Mouse (Mus musculus): Measurements from ENCODE around the gene Mad1l1.

Gene Mad1l1

GRCm38 (mm10) chr5:140065281-140065945 is 255.9 kb downstream of the Mad1l1 start:
- DNase-seq (ENCODE audit: inconsistent age in 2 of 2, low spot score in 1 of 2): peak; percentile 75 to 76

- DNase-seq (ENCODE audit: inconsistent age in 2 of 2, low spot score in 1 of 2): no peak
Observed at GRCm38 (mm10) chr5:140064521-140064920, 256.8 kb downstream of the Mad1l1 start.

- no peak for DNase-seq (ENCODE audit: inconsistent age in 2 of 2, low spot score in 1 of 2)
Observed at GRCm38 (mm10) chr5:140062828-140063227, 258.5 kb downstream of the Mad1l1 start.

- DNase-seq (ENCODE audit: inconsistent age in 2 of 2, low spot score in 1 of 2): no peak
Observed at GRCm38 (mm10) chr5:140062316-140062715, 259.0 kb downstream of the Mad1l1 start.

- DNase-seq (ENCODE audit: inconsistent age in 2 of 2, low spot score in 1 of 2): peak in 1 of 2 experiments; percentile 42
Observed at GRCm38 (mm10) chr5:140061296-140061879, 260.0 kb downstream of the Mad1l1 start.

GRCm38 (mm10) chr5:140056291-140056690 is 265.1 kb downstream of the Mad1l1 start:
- DNase-seq (ENCODE audit: inconsistent age in 2 of 2, low spot score in 1 of 2): no peak

- no peak for DNase-seq (ENCODE audit: inconsistent age in 2 of 2, low spot score in 1 of 2)
Observed at GRCm38 (mm10) chr5:140055431-140055830, 265.9 kb downstream of the Mad1l1 start.

GRCm38 (mm10) chr5:140053626-140054025 is 267.7 kb downstream of the Mad1l1 start:
- DNase-seq (ENCODE audit: inconsistent age in 2 of 2, low spot score in 1 of 2): no peak

GRCm38 (mm10) chr5:140052405-140052804 is 268.9 kb downstream of the Mad1l1 start:
- no peak for DNase-seq (ENCODE audit: inconsistent age in 2 of 2, low spot score in 1 of 2)

GRCm38 (mm10) chr5:140045453-140045852 is 275.9 kb downstream of the Mad1l1 start:
- no peak for DNase-seq (ENCODE audit: inconsistent age in 2 of 2, low spot score in 1 of 2)

- DNase-seq (ENCODE audit: inconsistent age in 2 of 2, low spot score in 1 of 2): no peak
Observed at GRCm38 (mm10) chr5:140043002-140043401, 278.4 kb downstream of the Mad1l1 start.

GRCm38 (mm10) chr5:140042002-140042611 is 279.2 kb downstream of the Mad1l1 start:
- peak in 1 of 2 experiments; percentile 64 for DNase-seq (ENCODE audit: inconsistent age in 2 of 2, low spot score in 1 of 2)

- no peak for DNase-seq (ENCODE audit: inconsistent age in 2 of 2, low spot score in 1 of 2)
Observed at GRCm38 (mm10) chr5:140041055-140041454, 280.3 kb downstream of the Mad1l1 start.

- DNase-seq (ENCODE audit: inconsistent age in 2 of 2, low spot score in 1 of 2): no peak
Observed at GRCm38 (mm10) chr5:140037587-140038233, 283.6 kb downstream of the Mad1l1 start.

GRCm38 (mm10) chr5:140035641-140036040 is 285.7 kb downstream of the Mad1l1 start:
- DNase-seq (ENCODE audit: inconsistent age in 2 of 2, low spot score in 1 of 2): no peak

GRCm38 (mm10) chr5:140035025-140035330 is 286.4 kb downstream of the Mad1l1 start:
- DNase-seq (ENCODE audit: inconsistent age in 2 of 2, low spot score in 1 of 2): no peak

GRCm38 (mm10) chr5:140034300-140035024 is 286.9 kb downstream of the Mad1l1 start:
- no peak for DNase-seq (ENCODE audit: inconsistent age in 2 of 2, low spot score in 1 of 2)

GRCm38 (mm10) chr5:140026366-140026765 is 295.0 kb downstream of the Mad1l1 start:
- no peak for DNase-seq (ENCODE audit: inconsistent age in 2 of 2, low spot score in 1 of 2)

- peak; percentile 74 to 90 for DNase-seq (ENCODE audit: inconsistent age in 2 of 2, low spot score in 1 of 2)
Observed at GRCm38 (mm10) chr5:140025301-140025700, 296.1 kb downstream of the Mad1l1 start.

- peak; percentile 79 to 90 for DNase-seq (ENCODE audit: inconsistent age in 2 of 2, low spot score in 1 of 2)
Observed at GRCm38 (mm10) chr5:140023941-140024500, 297.3 kb downstream of the Mad1l1 start.

GRCm38 (mm10) chr5:140022861-140023260 is 298.5 kb downstream of the Mad1l1 start:
- DNase-seq (ENCODE audit: inconsistent age in 2 of 2, low spot score in 1 of 2): no peak

Measured in adrenal gland, adult (tissue).